Comparison of ENCODE assay signal across 21 mouse cellular contexts in the genomic region with DNA sequence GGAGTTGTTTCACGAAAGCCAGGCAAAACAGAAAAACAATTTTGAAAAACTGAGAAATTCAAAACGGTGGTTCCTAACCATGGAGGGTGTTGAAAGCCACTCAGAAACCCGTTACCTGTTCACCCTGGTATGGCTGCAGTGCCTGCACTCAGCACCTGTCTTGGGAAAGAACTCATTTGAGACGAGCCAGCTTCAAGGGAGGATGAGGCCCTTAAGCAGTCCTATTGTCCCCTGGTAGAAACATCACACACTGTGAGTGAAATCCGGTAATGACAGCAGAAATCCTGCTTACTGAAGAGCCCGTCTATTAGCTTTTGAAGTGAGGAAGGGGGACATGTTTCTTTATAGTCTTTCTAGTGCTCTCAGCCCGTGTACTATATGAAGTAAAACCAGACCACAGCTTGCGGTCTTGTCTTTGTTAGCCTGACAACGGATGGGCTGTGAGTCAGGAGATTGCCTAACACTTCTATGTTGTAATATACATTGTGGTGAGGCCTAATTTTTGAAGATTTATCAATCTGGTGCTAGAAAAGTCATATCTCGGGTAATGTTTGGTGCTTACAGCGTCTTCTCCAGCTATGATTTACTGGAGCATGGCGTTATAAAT.
A peak's percentile ranks its signal among the peaks of the same experiment; 100 is the strongest.
DNase-seq lines count a peak whose midpoint lies in the region; ATAC-seq and TF ChIP-seq lines count a peak whose summit lies in the region.
"Had no signal": no experiment of that assay in that cellular context is flagged by ENCODE, and none has a peak within 500 bp of the region (broad histone marks: within the 10 kb centered on the region; RNA-seq: fewer than 3 reads in every experiment).

No protein-coding gene starts in this region.

- 77% methylated on average over 12 of the region's 12 CpGs for WGBS in forebrain, embryonic 14.5 days
- 75% methylated on average over 12 of the region's 12 CpGs for WGBS in forebrain, embryonic 11.5 days
- 61% methylated on average over 12 of the region's 12 CpGs for WGBS in lung, postnatal 0 days

- TF ChIP-seq EP300 in lung, postnatal 0 days (IDR thresholded peaks at IDR 0.05): no peak

- H3K27ac ChIP-seq in forebrain, embryonic 14.5 days (ENCODE audit: low read depth, low read length): no peak overlapping the region
- no peak overlapping the region for H3K27ac ChIP-seq in forebrain, embryonic 11.5 days (ENCODE audit: low read depth, low read length)
- no peak overlapping the region for H3K27ac ChIP-seq in lung, postnatal 0 days (ENCODE audit: low read length)
- H3K27ac ChIP-seq: embryonic facial prominence, embryonic 15.5 days; hindbrain, embryonic 13.5 days; kidney, embryonic 15.5 days; liver, embryonic 12.5 days; midbrain, embryonic 12.5 days had no signal

- no peak overlapping the region for H3K4me2 ChIP-seq in forebrain, embryonic 14.5 days (ENCODE audit: low read length)
- no peak overlapping the region for H3K4me2 ChIP-seq in forebrain, embryonic 11.5 days (ENCODE audit: low read depth, low read length, severe bottlenecking)
- no peak overlapping the region for H3K4me2 ChIP-seq in lung, postnatal 0 days (replicated peaks; ENCODE audit: low read depth, low read length)
- H3K4me2 ChIP-seq: embryonic facial prominence, embryonic 15.5 days; hindbrain, embryonic 13.5 days; kidney, embryonic 15.5 days; liver, embryonic 12.5 days; midbrain, embryonic 12.5 days had no signal

- ATAC-seq in forebrain, embryonic 14.5 days: peak; percentile 44; the same call in 1 of the 2 replicates
- no peak for ATAC-seq in forebrain, embryonic 11.5 days (replicated peaks; ENCODE audit: low FRiP score)
- 0 out of 2 replicates have a peak, but pooled peaks have one; percentile 44 for ATAC-seq in lung, postnatal 0 days
- ATAC-seq in hematopoietic stem cell, adult 5-6 weeks (replicated peaks in 1 of 2; ENCODE audit: insufficient read depth in 1 of 2, low FRiP score in 2 of 2, low TSS enrichment in 1 of 2, low read depth in 1 of 2, poor library complexity in 2 of 2, severe bottlenecking in 2 of 2): peak; percentile 12 to 71; a peak in 1 of 4 replicates
- ATAC-seq: liver, embryonic 12.5 days; Patski had no signal

- H3K9ac ChIP-seq in forebrain, embryonic 14.5 days (ENCODE audit: low read length): no peak overlapping the region
- H3K9ac ChIP-seq in forebrain, embryonic 11.5 days (ENCODE audit: low read length): no peak overlapping the region
- H3K9ac ChIP-seq in lung, postnatal 0 days (replicated peaks; ENCODE audit: low read depth): no peak overlapping the region
- H3K9ac ChIP-seq: embryonic facial prominence, embryonic 15.5 days; hindbrain, embryonic 13.5 days; kidney, embryonic 15.5 days; liver, embryonic 12.5 days; midbrain, embryonic 12.5 days had no signal

- no peak overlapping the region for H3K4me3 ChIP-seq in forebrain, embryonic 14.5 days (ENCODE audit: low read depth, low read length)
- no peak overlapping the region for H3K4me3 ChIP-seq in forebrain, embryonic 11.5 days (ENCODE audit: low read depth, low read length)
- no peak overlapping the region for H3K4me3 ChIP-seq in lung, postnatal 0 days (ENCODE audit: low read depth, low read length)
- H3K4me3 ChIP-seq: embryonic facial prominence, embryonic 15.5 days; hindbrain, embryonic 13.5 days; kidney, embryonic 15.5 days; liver, embryonic 12.5 days; midbrain, embryonic 12.5 days had no signal

- no peaks in the 10 kb centered on the region for H3K4me1 ChIP-seq in forebrain, embryonic 14.5 days (ENCODE audit: control insufficient read depth, insufficient read depth, low read length)
- no peaks in the 10 kb centered on the region for H3K4me1 ChIP-seq in forebrain, embryonic 11.5 days (replicated peaks; ENCODE audit: control insufficient read depth, insufficient read depth, low read length)
- H3K4me1 ChIP-seq in lung, postnatal 0 days (ENCODE audit: insufficient read depth, low read depth, low read length): no peaks in the 10 kb centered on the region
- H3K4me1 ChIP-seq: embryonic facial prominence, embryonic 15.5 days; hindbrain, embryonic 13.5 days; kidney, embryonic 15.5 days; liver, embryonic 12.5 days; midbrain, embryonic 12.5 days had no signal

- TF ChIP-seq CTCF in lung, postnatal 0 days (IDR thresholded peaks at IDR 0.05): no peak

- DNase-seq in forebrain, embryonic 14.5 days (ENCODE audit: low spot score): peak; percentile 31
- no peak for DNase-seq in forebrain, embryonic 11.5 days (ENCODE audit: low spot score)
- peak; percentile 67 for DNase-seq in lung, postnatal 0 days (ENCODE audit: low spot score)
- no peak for DNase-seq in lung, adult 18-20 months
- DNase-seq in NIH3T3 (ENCODE audit: low read depth): peak; percentile 7
- DNase-seq in spleen, postnatal 36 days (ENCODE audit: low spot score in 2 of 2): no peak
- no peak for DNase-seq in cerebellum, adult 18-20 months
- DNase-seq: adrenal gland, adult 8-10 months; cerebellum, adult 9-10 months; gastrocnemius, postnatal 36 days; kidney, adult 11 months; right cerebral cortex, adult 18-20 months; thymus, adult 18-20 months; thymus, postnatal 36 days had no signal

- no peaks in the 10 kb centered on the region for H3K27me3 ChIP-seq in forebrain, embryonic 14.5 days (replicated peaks; ENCODE audit: control insufficient read depth, insufficient read depth, low read length)
- no peaks in the 10 kb centered on the region for H3K27me3 ChIP-seq in forebrain, embryonic 11.5 days (ENCODE audit: control insufficient read depth, insufficient read depth, low read length)
- H3K27me3 ChIP-seq in lung, postnatal 0 days (replicated peaks; ENCODE audit: insufficient read depth, low read length): no peaks in the 10 kb centered on the region
- H3K27me3 ChIP-seq: embryonic facial prominence, embryonic 15.5 days; hindbrain, embryonic 13.5 days; kidney, embryonic 15.5 days; liver, embryonic 12.5 days; midbrain, embryonic 12.5 days had no signal

- no peaks in the 10 kb centered on the region for H3K9me3 ChIP-seq in forebrain, embryonic 14.5 days (replicated peaks; ENCODE audit: control insufficient read depth, low read length)
- no peaks in the 10 kb centered on the region for H3K9me3 ChIP-seq in forebrain, embryonic 11.5 days (ENCODE audit: control insufficient read depth, low read length)
- H3K9me3 ChIP-seq in lung, postnatal 0 days (ENCODE audit: low read length): no peaks in the 10 kb centered on the region
- H3K9me3 ChIP-seq: embryonic facial prominence, embryonic 15.5 days; hindbrain, embryonic 13.5 days; kidney, embryonic 15.5 days; liver, embryonic 12.5 days; midbrain, embryonic 12.5 days had no signal

- H3K36me3 ChIP-seq in forebrain, embryonic 14.5 days (ENCODE audit: control insufficient read depth, insufficient read depth, low read length): no peaks in the 10 kb centered on the region
- no peaks in the 10 kb centered on the region for H3K36me3 ChIP-seq in forebrain, embryonic 11.5 days (ENCODE audit: control insufficient read depth, insufficient read depth, low read length)
- no peaks in the 10 kb centered on the region for H3K36me3 ChIP-seq in lung, postnatal 0 days (ENCODE audit: insufficient read depth, low read length)
- H3K36me3 ChIP-seq: embryonic facial prominence, embryonic 15.5 days; hindbrain, embryonic 13.5 days; kidney, embryonic 15.5 days; liver, embryonic 12.5 days; midbrain, embryonic 12.5 days had no signal

Comparison
In these comparisons a context has a peak if more than half of its experiments do, and no peak if none do; other contexts are left out.
1. DNase-seq: peak in forebrain, embryonic 14.5 days (single experiment), lung, postnatal 0 days (single experiment) and NIH3T3 (single experiment); none in forebrain, embryonic 11.5 days (single experiment), lung, adult 18-20 months (0 of 2), spleen, postnatal 36 days (0 of 2) and cerebellum, adult 18-20 months (0 of 2).